Mouse (Mus musculus) neural tube, embryonic 11.5 days (tissue): Measurements from ENCODE around the gene Cdk20. TPM values are rescaled to one million over a fixed set of nuclear protein-coding genes. Genes with fewer than 3 reads are reported as not detected.

Experiments
- polyA plus RNA-seq: library from polyadenylated mRNA; unstranded; fragments of >200 nt; fragmentation: Nextera tagmentation; extraction: Ambion mirVana; gene quantifications from 2 replicates; pipeline ENCODE4 v1.2.1, GENCODE M21; 2014

The Cdk20 gene
- polyA plus RNA-seq, 1 experiment from 2014 or later = 6.9 TPM

Other genes starting within 250 kb of the Cdk20 start
- 13.4 and 16.0 TPM in 2 replicates for gene Cdc14b, start 157.0 kb upstream of the Cdk20 start, polyA plus RNA-seq
- 20.0 and 22.9 TPM in 2 replicates for gene Aaed1, start 119.6 kb upstream of the Cdk20 start, polyA plus RNA-seq
- 148 and 169 TPM in 2 replicates for gene Ctsl, start 61.4 kb upstream of the Cdk20 start, polyA plus RNA-seq
- not detected in 2 replicates for gene Fam240b, start 65.5 kb downstream of the Cdk20 start, polyA plus RNA-seq